In genomic region chr17:47740186-47740585, GRCm38 (mm10) we compare ENCODE assay signal across 19 mouse cellular contexts. TPM values are rescaled to one million over a fixed set of nuclear protein-coding genes. Genes with fewer than 3 reads are reported as not detected.
DNase-seq lines count a peak whose midpoint lies in the region; ATAC-seq and TF ChIP-seq lines count a peak whose summit lies in the region.
"Had no signal": no experiment of that assay in that cellular context is flagged by ENCODE, and none has a peak within 500 bp of the region (broad histone marks: within the 10 kb centered on the region; RNA-seq: fewer than 3 reads in every experiment).

No protein-coding gene starts in this region.

- no peak for DNase-seq in heart, postnatal 0 days (ENCODE audit: low spot score)
- no peak for DNase-seq in heart, adult 18-20 months
- peak; percentile 79 for DNase-seq in midbrain, embryonic 11.5 days (ENCODE audit: low spot score, missing footprints)
- DNase-seq in midbrain, embryonic 14.5 days, result no peak
- no peak for DNase-seq in CH12.LX (ENCODE audit: extremely low read depth)
- peak; percentile 55 for DNase-seq in induced T-regulatory cell, adult 2 months (ENCODE audit: low read depth)
- no peak for DNase-seq in gastrocnemius, postnatal 10 days
- no peak for DNase-seq in right cerebral cortex, postnatal 4 days
- DNase-seq: cerebellum, adult 9-10 months; kidney, adult 18-20 months; right cerebral cortex, adult 18-20 months had no signal

- peak; percentile 38 for TF ChIP-seq RAD21 in CH12.LX (IDR thresholded peaks at IDR 0.05; ENCODE audit: low read depth, low read length)

- no peak overlapping the region for H3K4me2 ChIP-seq in heart, postnatal 0 days (ENCODE audit: low read depth, low read length)
- no peak overlapping the region for H3K4me2 ChIP-seq in midbrain, embryonic 11.5 days
- H3K4me2 ChIP-seq in midbrain, embryonic 14.5 days (ENCODE audit: low read length), result no peak overlapping the region
- H3K4me2 ChIP-seq in CH12.LX (ENCODE audit: insufficient read depth, low read depth, poor library complexity, severe bottlenecking), result peak overlapping the region; percentile 78; the same call in 1 of the 2 replicates
- H3K4me2 ChIP-seq: lung, embryonic 15.5 days; midbrain, embryonic 13.5 days had no signal

- ATAC-seq in heart, postnatal 0 days (ENCODE audit: insufficient read depth, low read depth), result no peak
- no peak for ATAC-seq in midbrain, embryonic 11.5 days (ENCODE audit: low FRiP score)
- no peak for ATAC-seq in midbrain, embryonic 14.5 days (ENCODE audit: low FRiP score, low TSS enrichment)
- ATAC-seq: midbrain, embryonic 13.5 days had no signal

- H3K4me3 ChIP-seq in heart, postnatal 0 days (ENCODE audit: low read depth, low read length), result no peak overlapping the region
- no peak overlapping the region for H3K4me3 ChIP-seq in midbrain, embryonic 11.5 days (ENCODE audit: low read depth, low read length)
- no peak overlapping the region for H3K4me3 ChIP-seq in midbrain, embryonic 14.5 days (replicated peaks; ENCODE audit: low read depth, low read length)
- H3K4me3 ChIP-seq in CH12.LX (replicated peaks in 1 of 3; ENCODE audit: low read depth in 2 of 3, low read length in 2 of 3, poor library complexity in 1 of 3), result no peak overlapping the region
- H3K4me3 ChIP-seq: lung, embryonic 15.5 days; midbrain, embryonic 13.5 days; neural tube, embryonic 12.5 days had no signal

- H3K79me2 ChIP-seq in CH12.LX (replicated peaks; ENCODE audit: control insufficient read depth, extremely low read depth, insufficient read depth, poor library complexity, severe bottlenecking), result peaks cover 29% of the 10 kb centered on the region

- no peaks in the 10 kb centered on the region for H3K36me3 ChIP-seq in heart, postnatal 0 days (replicated peaks; ENCODE audit: control insufficient read depth, insufficient read depth, low read length)
- H3K36me3 ChIP-seq in midbrain, embryonic 11.5 days (ENCODE audit: control insufficient read depth, insufficient read depth, low read length), result no peaks in the 10 kb centered on the region
- H3K36me3 ChIP-seq in midbrain, embryonic 14.5 days (ENCODE audit: control insufficient read depth, insufficient read depth, low read length), result no peaks in the 10 kb centered on the region
- H3K36me3 ChIP-seq in CH12.LX (replicated peaks in 1 of 2; ENCODE audit: control insufficient read depth in 1 of 2, insufficient read depth in 1 of 2, low read length in 1 of 2), result peaks cover 5 to 32% of the 10 kb centered on the region in 2 experiments
- H3K36me3 ChIP-seq: embryonic facial prominence, embryonic 10.5 days; lung, embryonic 15.5 days; midbrain, embryonic 13.5 days; neural tube, embryonic 12.5 days had no signal

- TF ChIP-seq POLR2A in CH12.LX (IDR thresholded peaks at IDR 0.05; ENCODE audit: low read depth, low read length), result no peak

- peak; percentile 9; the same call in 1 of the 2 replicates for TF ChIP-seq CTCF in heart, postnatal 0 days (IDR thresholded peaks at IDR 0.05; ENCODE audit: low read depth)
- TF ChIP-seq CTCF in CH12.LX (conservative IDR thresholded peaks at IDR 0.05 in 1 of 2, IDR thresholded peaks at IDR 0.05 in 1 of 2; ENCODE audit: low read depth in 2 of 2, low read length in 2 of 2), result peak; percentile 36 to 45; a peak in 3 of 4 replicates

- no peak for TF ChIP-seq EP300 in heart, postnatal 0 days (IDR thresholded peaks at IDR 0.05; ENCODE audit: low read depth)
- no peak for TF ChIP-seq EP300 in CH12.LX (IDR thresholded peaks at IDR 0.05; ENCODE audit: low read length)

- peaks cover 25% of the 10 kb centered on the region; the same call in 1 of the 2 replicates for H3K4me1 ChIP-seq in heart, postnatal 0 days (ENCODE audit: control insufficient read depth, insufficient read depth)
- peaks cover 19% of the 10 kb centered on the region for H3K4me1 ChIP-seq in midbrain, embryonic 11.5 days (ENCODE audit: control insufficient read depth, insufficient read depth, low read length)
- peaks cover 13% of the 10 kb centered on the region for H3K4me1 ChIP-seq in midbrain, embryonic 14.5 days (ENCODE audit: control insufficient read depth, insufficient read depth, low read length)
- peaks cover 12 to 37% of the 10 kb centered on the region in 2 experiments for H3K4me1 ChIP-seq in CH12.LX (ENCODE audit: control insufficient read depth in 1 of 2, insufficient read depth in 2 of 2)

- 94% methylated on average over 2 of the region's 2 CpGs for WGBS in heart, postnatal 0 days
- WGBS in midbrain, embryonic 11.5 days, result 55% methylated on average over 2 of the region's 2 CpGs
- WGBS in midbrain, embryonic 14.5 days, result 66% methylated on average over 2 of the region's 2 CpGs

- 0 out of 2 replicates have a peak, but pooled peaks cover 6% of the 10 kb centered on the region for H3K9me3 ChIP-seq in heart, postnatal 0 days (replicated peaks; ENCODE audit: control insufficient read depth, low read length)
- H3K9me3 ChIP-seq in midbrain, embryonic 11.5 days (ENCODE audit: control insufficient read depth, low read length), result no peaks in the 10 kb centered on the region
- H3K9me3 ChIP-seq in midbrain, embryonic 14.5 days (ENCODE audit: control insufficient read depth, low read length), result no peaks in the 10 kb centered on the region
- peaks cover 19% of the 10 kb centered on the region for H3K9me3 ChIP-seq in CH12.LX (replicated peaks; ENCODE audit: low read length)
- H3K9me3 ChIP-seq: lung, embryonic 15.5 days; neural tube, embryonic 12.5 days had no signal

- H3K27ac ChIP-seq in heart, postnatal 0 days (ENCODE audit: low read depth), result no peak overlapping the region
- H3K27ac ChIP-seq in midbrain, embryonic 11.5 days (ENCODE audit: low read depth, low read length), result no peak overlapping the region
- H3K27ac ChIP-seq in midbrain, embryonic 14.5 days (replicated peaks; ENCODE audit: low read depth, low read length), result no peak overlapping the region
- H3K27ac ChIP-seq in CH12.LX (ENCODE audit: insufficient read depth, low read depth), result peak overlapping the region; percentile 99; the same call in 1 of the 2 replicates
- H3K27ac ChIP-seq: embryonic facial prominence, embryonic 10.5 days; lung, embryonic 15.5 days; midbrain, embryonic 13.5 days; neural tube, embryonic 12.5 days had no signal

- dilution Hi-C loops in CH12.LX (cut with MboI; ENCODE audit: extremely low pct_ligation_motif_present, extremely low pct_unique_long_range_greater_than_20kb, low sequenced_read_pairs), result no loop called here

- H3K27me3 ChIP-seq in heart, postnatal 0 days (ENCODE audit: control insufficient read depth, insufficient read depth, low read length), result no peaks in the 10 kb centered on the region
- H3K27me3 ChIP-seq in midbrain, embryonic 11.5 days (ENCODE audit: control insufficient read depth, insufficient read depth, low read length), result peaks cover 25% of the 10 kb centered on the region
- H3K27me3 ChIP-seq in midbrain, embryonic 14.5 days (ENCODE audit: control insufficient read depth, insufficient read depth, low read length), result peaks cover 23% of the 10 kb centered on the region
- H3K27me3 ChIP-seq in CH12.LX (replicated peaks), result no peaks in the 10 kb centered on the region

- in situ Hi-C loops in CH12.LX (cut with MboI; ENCODE audit: low pct_ligation_motif_present, low pct_unique_long_range_greater_than_20kb, low sequenced_read_pairs), result no loop called here

- no peak overlapping the region for H3K9ac ChIP-seq in heart, postnatal 0 days (replicated peaks; ENCODE audit: low read depth, low read length)
- no peak overlapping the region for H3K9ac ChIP-seq in midbrain, embryonic 11.5 days (ENCODE audit: low read length)
- no peak overlapping the region for H3K9ac ChIP-seq in midbrain, embryonic 14.5 days (replicated peaks; ENCODE audit: low read length)
- no peak overlapping the region for H3K9ac ChIP-seq in CH12.LX (ENCODE audit: insufficient read depth, low read depth)
- H3K9ac ChIP-seq: lung, embryonic 15.5 days; midbrain, embryonic 13.5 days; neural tube, embryonic 12.5 days had no signal

RNA-seq across cellular contexts. Expression of gene Tfeb, which starts 3.4 kb away (rescaled TPM):
- 42.4 and 57.5 TPM in 2 replicates for total RNA-seq in heart, postnatal 0 days (2014; rRNA removed; ENCODE audit: low replicate concordance)
- polyA plus RNA-seq in heart, postnatal 0 days (2015; fragmentation: Nextera tagmentation; extraction: Ambion mirVana), result 26.9 and 27.9 TPM in 2 replicates
- total RNA-seq in heart, adult 18-20 months (2021), result 10 to 100 TPM; 35.0 to 40.0 TPM
- 1.4 and 2.1 TPM in 2 replicates for polyA plus RNA-seq in midbrain, embryonic 11.5 days (2014; fragmentation: Nextera tagmentation; extraction: Ambion mirVana)
- 1.6 and 2.7 TPM in 2 replicates for polyA plus RNA-seq in midbrain, embryonic 14.5 days (2014; fragmentation: Nextera tagmentation; extraction: Ambion mirVana)
- 49.3 and 57.3 TPM in 2 replicates for total RNA-seq in CH12.LX (2012; rRNA removed)
- total RNA-seq in CH12.LX (2014; rRNA removed), result 26.9 and 29.1 TPM in 2 replicates
- 39.9 and 41.3 TPM in 2 replicates for polyA plus RNA-seq in CH12.LX (2012; ENCODE audit: insufficient read length, low read depth)
- total RNA-seq in gastrocnemius, postnatal 10 days (2021), result 10 to 100 TPM; 67.9 to 70.7 TPM

RNA-seq across cellular contexts. Expression of gene Pgc, which starts 13.5 kb away (rescaled TPM):
- 0.35 TPM in 1 of 2 replicates, not detected in the other for total RNA-seq in heart, postnatal 0 days (2014; rRNA removed; ENCODE audit: low replicate concordance)
- polyA plus RNA-seq in heart, postnatal 0 days (2015; fragmentation: Nextera tagmentation; extraction: Ambion mirVana), result not detected in 2 replicates
- total RNA-seq in heart, adult 18-20 months (2021), result not detected
- polyA plus RNA-seq in midbrain, embryonic 11.5 days (2014; fragmentation: Nextera tagmentation; extraction: Ambion mirVana), result not detected in 2 replicates
- not detected in 2 replicates for polyA plus RNA-seq in midbrain, embryonic 14.5 days (2014; fragmentation: Nextera tagmentation; extraction: Ambion mirVana)
- not detected in 2 replicates for total RNA-seq in CH12.LX (2012; rRNA removed)
- not detected in 2 replicates for total RNA-seq in CH12.LX (2014; rRNA removed)
- polyA plus RNA-seq in CH12.LX (2012; ENCODE audit: insufficient read length, low read depth), result not detected in 2 replicates
- total RNA-seq in gastrocnemius, postnatal 10 days (2021), result not detected
- total RNA-seq: heart, postnatal 4 days; layer of hippocampus, adult 18-20 months had no signal
- polyA plus RNA-seq: activated CD4-positive, CD25-positive, alpha-beta regulatory T cell, adult 4 months; limb, embryonic 11.5 days; midbrain, embryonic 13.5 days; neural tube, embryonic 12.5 days had no signal

RNA-seq across cellular contexts. Expression of gene Prickle4, which starts 45.6 kb away (rescaled TPM):
- total RNA-seq in heart, postnatal 0 days (2014; rRNA removed; ENCODE audit: low replicate concordance), result 9.9 TPM in 1 of 2 replicates, not detected in the other
- polyA plus RNA-seq in heart, postnatal 0 days (2015; fragmentation: Nextera tagmentation; extraction: Ambion mirVana), result 0.36 and 0.93 TPM in 2 replicates
- 1 to 10 TPM; 4.3 to 5.1 TPM for total RNA-seq in heart, adult 18-20 months (2021)
- 0.72 and 2.1 TPM in 2 replicates for polyA plus RNA-seq in midbrain, embryonic 11.5 days (2014; fragmentation: Nextera tagmentation; extraction: Ambion mirVana)
- polyA plus RNA-seq in midbrain, embryonic 14.5 days (2014; fragmentation: Nextera tagmentation; extraction: Ambion mirVana), result 2.1 TPM in 1 of 2 replicates, not detected in the other
- total RNA-seq in CH12.LX (2012; rRNA removed) (0.21 and 0.30 TPM in 2 replicates), CH12.LX (2014; rRNA removed) (not detected in 2 replicates)
- polyA plus RNA-seq in CH12.LX (2012; ENCODE audit: insufficient read length, low read depth), result 0.29 and 0.55 TPM in 2 replicates
- under 1 TPM in 1 of 2 experiments, not detected in 1; 0.70 TPM for total RNA-seq in gastrocnemius, postnatal 10 days (2021)
- polyA plus RNA-seq: activated CD4-positive, CD25-positive, alpha-beta regulatory T cell, adult 4 months; embryonic facial prominence, embryonic 10.5 days had no signal

RNA-seq across cellular contexts. Expression of gene Gm21981, which starts 45.9 kb away (rescaled TPM):
- total RNA-seq in heart, postnatal 0 days (2014; rRNA removed; ENCODE audit: low replicate concordance), result 0.12 TPM in 1 of 2 replicates, not detected in the other
- polyA plus RNA-seq in heart, postnatal 0 days (2015; fragmentation: Nextera tagmentation; extraction: Ambion mirVana), result 0.19 and 0.22 TPM in 2 replicates
- total RNA-seq in heart, adult 18-20 months (2021), result under 1 TPM; 0.40 to 0.75 TPM
- 1.7 and 2.3 TPM in 2 replicates for polyA plus RNA-seq in midbrain, embryonic 11.5 days (2014; fragmentation: Nextera tagmentation; extraction: Ambion mirVana)
- 5.4 and 7.2 TPM in 2 replicates for polyA plus RNA-seq in midbrain, embryonic 14.5 days (2014; fragmentation: Nextera tagmentation; extraction: Ambion mirVana)
- total RNA-seq in CH12.LX (2012; rRNA removed), result 0.25 and 0.59 TPM in 2 replicates
- 0.11 and 0.12 TPM in 2 replicates for total RNA-seq in CH12.LX (2014; rRNA removed)
- 0.15 TPM in 1 of 2 replicates, not detected in the other for polyA plus RNA-seq in CH12.LX (2012; ENCODE audit: insufficient read length, low read depth)
- total RNA-seq in gastrocnemius, postnatal 10 days (2021), result under 1 TPM; 0.68 to 0.88 TPM
- polyA plus RNA-seq: activated CD4-positive, CD25-positive, alpha-beta regulatory T cell, adult 4 months had no signal

RNA-seq across cellular contexts. Expression of gene Frs3, which starts 51.4 kb away (rescaled TPM):
- 6.1 and 18.9 TPM in 2 replicates for total RNA-seq in heart, postnatal 0 days (2014; rRNA removed; ENCODE audit: low replicate concordance)
- polyA plus RNA-seq in heart, postnatal 0 days (2015; fragmentation: Nextera tagmentation; extraction: Ambion mirVana), result 3.7 and 4.2 TPM in 2 replicates
- total RNA-seq in heart, adult 18-20 months (2021), result 1 to 10 TPM; 4.6 to 5.4 TPM
- polyA plus RNA-seq in midbrain, embryonic 11.5 days (2014; fragmentation: Nextera tagmentation; extraction: Ambion mirVana), result 7.0 and 9.3 TPM in 2 replicates
- 32.3 and 33.2 TPM in 2 replicates for polyA plus RNA-seq in midbrain, embryonic 14.5 days (2014; fragmentation: Nextera tagmentation; extraction: Ambion mirVana)
- total RNA-seq in CH12.LX (2012; rRNA removed), result 1.6 and 2.9 TPM in 2 replicates
- total RNA-seq in CH12.LX (2014; rRNA removed), result 0.19 and 0.54 TPM in 2 replicates
- polyA plus RNA-seq in CH12.LX (2012; ENCODE audit: insufficient read length, low read depth), result 0.67 and 0.76 TPM in 2 replicates
- 1 to 10 TPM; 3.5 to 3.9 TPM for total RNA-seq in gastrocnemius, postnatal 10 days (2021)
- polyA plus RNA-seq: activated CD4-positive, CD25-positive, alpha-beta regulatory T cell, adult 4 months had no signal

Comparison
In these comparisons a context has a peak if more than half of its experiments do, and no peak if none do; other contexts are left out.
1. DNase-seq: peak in midbrain, embryonic 11.5 days (single experiment) and induced T-regulatory cell, adult 2 months (single experiment); none in heart, postnatal 0 days (single experiment), heart, adult 18-20 months (0 of 2), midbrain, embryonic 14.5 days (single experiment), CH12.LX (single experiment), gastrocnemius, postnatal 10 days (single experiment) and right cerebral cortex, postnatal 4 days (single experiment).